Mouse (Mus musculus) CH12.LX (cell line): ENCODE measurements around the gene Sertad3. TPM values are rescaled to one million over a fixed set of nuclear protein-coding genes. Genes with fewer than 3 reads are reported as not detected.
A peak's percentile ranks its signal among the peaks of the same experiment; 100 is the strongest.

Experiments
- DNase-seq: peaks from one replicate; pipeline ENCODE4 v3.0.0-alpha.2; 2013; ENCODE audit errors: extremely low read depth
- H3K27ac ChIP-seq: 2 replicates; pipeline ENCODE4 v1.5.1; 2012; ENCODE audit warnings: low read depth, mild to moderate bottlenecking, control low read depth, moderate library complexity; ENCODE audit not compliant: insufficient read depth
- H3K27me3 ChIP-seq: replicated peaks from 2 replicates; pipeline ENCODE3; 2012; ENCODE audit warnings: inconsistent platforms
- H3K36me3 ChIP-seq, 2 experiments: replicated peaks in 1 of 2; 2 replicates each; pipeline versions ENCODE3 to v1.6.1; 2012; ENCODE audit warnings: inconsistent platforms in 1 of 2, low read length in 1 of 2, mild to moderate bottlenecking in 1 of 2, mixed read lengths in 1 of 2, moderate library complexity in 1 of 2; ENCODE audit not compliant: control insufficient read depth in 1 of 2, insufficient read depth in 1 of 2
- H3K4me1 ChIP-seq, 2 experiments: 2 replicates each; pipeline ENCODE4 v1.6.1; 2012; ENCODE audit warnings: inconsistent platforms in 1 of 2, moderate library complexity in 1 of 2; ENCODE audit not compliant: insufficient read depth in 2 of 2, control insufficient read depth in 1 of 2
- H3K4me2 ChIP-seq: 2 replicates; pipeline ENCODE4 v1.6.1; 2012; ENCODE audit warnings: low read depth, mild to moderate bottlenecking, control low read depth; ENCODE audit not compliant: poor library complexity, insufficient read depth, severe bottlenecking
- H3K4me3 ChIP-seq, 3 experiments: fragments of 150-350 bp in 1 of 3; sonication (generic) in 1 of 3; replicated peaks in 1 of 3; 2 replicates each; pipeline versions ENCODE3 to v1.5.1; 2011 to 2012; ENCODE audit warnings: low read depth in 2 of 3, low read length in 2 of 3, mild to moderate bottlenecking in 2 of 3, moderate library complexity in 2 of 3, control low read depth in 1 of 3, improper control_type of control experiment in 1 of 3, inconsistent platforms in 1 of 3, mixed read lengths in 1 of 3; ENCODE audit not compliant: poor library complexity in 1 of 3
- H3K79me2 ChIP-seq: replicated peaks from 2 replicates; pipeline ENCODE4 v1.6.1; 2012; ENCODE audit warnings: mild to moderate bottlenecking, moderate library complexity; ENCODE audit not compliant: control insufficient read depth, poor library complexity, insufficient read depth, severe bottlenecking; ENCODE audit errors: extremely low read depth
- H3K9ac ChIP-seq: 2 replicates; pipeline ENCODE4 v1.6.1; 2012; ENCODE audit warnings: low read depth, mild to moderate bottlenecking, control low read depth, moderate library complexity; ENCODE audit not compliant: insufficient read depth
- H3K9me3 ChIP-seq: replicated peaks from 2 replicates; pipeline ENCODE3; 2012; ENCODE audit warnings: low read length, inconsistent platforms, mixed read lengths
- CTCF ChIP-seq, 2 experiments: IDR thresholded peaks in 1 of 2; conservative IDR thresholded peaks in 1 of 2; 2 replicates each; pipeline ENCODE4 v1.5.1; 2011 to 2012; ENCODE audit warnings: low read depth in 2 of 2, low read length in 2 of 2, improper control_type of control experiment in 1 of 2, inconsistent platforms in 1 of 2, mild to moderate bottlenecking in 1 of 2, moderate library complexity in 1 of 2
- E2F4 ChIP-seq: IDR thresholded peaks from 2 replicates; pipeline ENCODE4 v1.6.1; 2011; ENCODE audit warnings: low read depth, low read length, improper control_type of control experiment; ENCODE audit not compliant: insufficient replicate concordance
- EP300 ChIP-seq: IDR thresholded peaks from 2 replicates; pipeline ENCODE4 v1.6.1; 2011; ENCODE audit warnings: low read length, improper control_type of control experiment
- ETS1 ChIP-seq: conservative IDR thresholded peaks from 2 replicates; pipeline ENCODE4 v1.6.1; 2012; ENCODE audit warnings: low read depth, mild to moderate bottlenecking, inconsistent platforms, low read length, improper control_type of control experiment, moderate library complexity
- GABPA ChIP-seq: IDR thresholded peaks from 2 replicates; pipeline ENCODE4 v1.6.1; 2012; ENCODE audit warnings: low read depth, low read length, improper control_type of control experiment, inconsistent platforms; ENCODE audit not compliant: insufficient replicate concordance
- JUN ChIP-seq: IDR thresholded peaks from 2 replicates; pipeline ENCODE4 v1.6.1; 2011; ENCODE audit warnings: low read depth, mild to moderate bottlenecking, low read length, improper control_type of control experiment, moderate library complexity; ENCODE audit not compliant: insufficient read depth
- JUND ChIP-seq: conservative IDR thresholded peaks from 2 replicates; pipeline ENCODE4 v1.6.1; 2011; ENCODE audit warnings: low read depth, low read length, improper control_type of control experiment
- KAT2A ChIP-seq: IDR thresholded peaks from 2 replicates; pipeline ENCODE4 v1.6.1; 2012; ENCODE audit warnings: low read length, improper control_type of control experiment, inconsistent platforms; ENCODE audit not compliant: insufficient replicate concordance
- MXI1 ChIP-seq: IDR thresholded peaks from 2 replicates; pipeline ENCODE4 v1.6.1; 2011; ENCODE audit warnings: mild to moderate bottlenecking, low read depth, low read length, improper control_type of control experiment
- NELFE ChIP-seq: IDR thresholded peaks from 2 replicates; pipeline ENCODE4 v1.6.1; 2011; ENCODE audit warnings: low read depth, low read length, improper control_type of control experiment
- POLR2A ChIP-seq: IDR thresholded peaks from 2 replicates; pipeline ENCODE4 v1.6.1; 2011; ENCODE audit warnings: low read depth, mild to moderate bottlenecking, improper control_type of control experiment, low read length
- POLR2AphosphoS2 ChIP-seq: IDR thresholded peaks from 2 replicates; pipeline ENCODE4 v1.6.1; 2011; ENCODE audit warnings: low read depth, low read length, improper control_type of control experiment
- RAD21 ChIP-seq: IDR thresholded peaks from 2 replicates; pipeline ENCODE4 v1.6.1; 2011; ENCODE audit warnings: low read depth, mild to moderate bottlenecking, low read length, improper control_type of control experiment, moderate library complexity
- RCOR1 ChIP-seq: conservative IDR thresholded peaks from 2 replicates; pipeline ENCODE4 v1.6.1; 2012; ENCODE audit warnings: low read depth, mild to moderate bottlenecking, inconsistent platforms, low read length, improper control_type of control experiment
- TBP ChIP-seq: conservative IDR thresholded peaks from 2 replicates; pipeline ENCODE4 v1.6.1; 2011; ENCODE audit warnings: low read depth, low read length, improper control_type of control experiment
- UBTF ChIP-seq: IDR thresholded peaks from 2 replicates; pipeline ENCODE4 v1.6.1; 2012; ENCODE audit warnings: low read depth, mild to moderate bottlenecking, inconsistent platforms, low read length, improper control_type of control experiment, moderate library complexity
- ZKSCAN1 ChIP-seq: IDR thresholded peaks from 2 replicates; pipeline ENCODE4 v1.6.1; 2012; ENCODE audit warnings: low read depth, inconsistent platforms, low read length, improper control_type of control experiment, borderline replicate concordance
- ZNF384 ChIP-seq: IDR thresholded peaks from 2 replicates; pipeline ENCODE4 v1.6.1; 2012; ENCODE audit warnings: low read depth, low read length, improper control_type of control experiment, inconsistent platforms
- dilution Hi-C: fragments of 300-500 bp; cut with MboI; formaldehyde crosslinking; loops from 2 replicates; pipeline ENCODE4 v1.14.3; 2020; ENCODE audit warnings: low sequenced_read_pairs; ENCODE audit not compliant: extremely low pct_unique_long_range_greater_than_20kb, extremely low pct_ligation_motif_present
- in situ Hi-C: fragments of 300-500 bp; cut with MboI; formaldehyde crosslinking; loops from 3 replicates; pipeline ENCODE4 v1.14.3; 2019; ENCODE audit warnings: low sequenced_read_pairs, low pct_ligation_motif_present, low pct_unique_long_range_greater_than_20kb, mixed read lengths
- polyA plus RNA-seq: library from polyadenylated mRNA; unstranded; fragments of >175 nt; gene quantifications from 2 replicates; pipeline ENCODE4 v1.2.1, GENCODE M21; 2012; ENCODE audit warnings: low read depth; ENCODE audit not compliant: insufficient read length
- total RNA-seq, 2 experiments: library from RNA; depleted of rRNA; stranded (reverse); fragments of 300-350 nt in 1 of 2; fragments of >200 nt in 1 of 2; gene quantifications; 2 replicates each; pipeline ENCODE4 v1.2.3; 2012 to 2014

The Sertad3 gene
- total and polyA plus RNA-seq, 3 experiments = 2.7 to 3.9 (median 2.8) TPM

GRCm38 (mm10) chr7:27471390-27472120 is 2.0 kb upstream of the Sertad3 start:
- no peaks in the 10 kb centered on the region for H3K9me3 ChIP-seq
- in situ Hi-C loops (no loop called here), dilution Hi-C loops (no loop called here)
- DNase-seq = no peak
- peaks cover 0 to 8% of the 10 kb centered on the region in 2 experiments; a peak in 1 of 4 replicates for H3K4me1 ChIP-seq
- H3K27me3 ChIP-seq = no peaks in the 10 kb centered on the region
- H3K27ac ChIP-seq = no peak overlapping the region
- no peak overlapping the region for H3K9ac ChIP-seq
- no peaks in the 10 kb centered on the region for H3K79me2 ChIP-seq
- H3K4me3 ChIP-seq = no peak overlapping the region
- no peak overlapping the region for H3K4me2 ChIP-seq
- peaks cover 0 to 7% of the 10 kb centered on the region in 2 experiments for H3K36me3 ChIP-seq
- TF ChIP-seq POLR2AphosphoS2 = no peak
- no peak for TF ChIP-seq NELFE
- no peak for TF ChIP-seq ZKSCAN1
- no peak for TF ChIP-seq TBP
- TF ChIP-seq JUN = no peak
- no peak for TF ChIP-seq GABPA
- TF ChIP-seq ZNF384 = no peak
- TF ChIP-seq RAD21 = no peak
- TF ChIP-seq POLR2A = no peak
- no peak for TF ChIP-seq ETS1

- Histone ChIP-seq H3K4me2 (peak overlapping the region; percentile 98), H3K27ac (no peak overlapping the region), H3K4me3 (peak overlapping the region; percentile 63 to 76 (median 74)), H3K36me3 (peaks cover 0 to 12% of the 10 kb centered on the region in 2 experiments), H3K9ac (peak overlapping the region; percentile 90), H3K27me3 (no peaks in the 10 kb centered on the region), H3K79me2 (no peaks in the 10 kb centered on the region), H3K4me1 (peaks cover 0 to 9% of the 10 kb centered on the region in 2 experiments; a peak in 1 of 4 replicates), H3K9me3 (no peaks in the 10 kb centered on the region)
- no peak for DNase-seq
- in situ Hi-C loops (no loop called here), dilution Hi-C loops (no loop called here)
- TF ChIP-seq EP300 = no peak
- TF ChIP-seq CTCF (conservative IDR thresholded peaks at IDR 0.05 in 1 of 2, IDR thresholded peaks at IDR 0.05 in 1 of 2; ENCODE audit: low read depth in 2 of 2, low read length in 2 of 2) = no peak
- no peak for TF ChIP-seq UBTF
- no peak for TF ChIP-seq MXI1
- no peak for TF ChIP-seq POLR2A
- TF ChIP-seq ETS1 = no peak
- no peak for TF ChIP-seq KAT2A
- no peak for TF ChIP-seq E2F4
- no peak for TF ChIP-seq JUND
- no peak for TF ChIP-seq RCOR1
- TF ChIP-seq GABPA = no peak
These were observed 972 bp upstream of the Sertad3 start for GRCm38 (mm10) chr7:27472596-27472995.
